Mouse (Mus musculus): ENCODE measurements around the gene Hoxd4. TPM values are rescaled to one million over a fixed set of nuclear protein-coding genes. Genes with fewer than 3 reads are reported as not detected.

Hoxd4 gene
- polyA plus RNA-seq, 1 experiment, result not detected

Small RNAs within 50 kb of the gene (microRNA-seq; reads per million reads assigned to microRNA genes)
- gene Gm44463 (ENCODE audit: borderline microRNAs expressed) (not detected), gene Mir10b (ENCODE audit: borderline microRNAs expressed) (0.36 reads per million)

Other genes starting within 250 kb of the Hoxd4 start
- gene Lnpk, start 132.5 kb upstream of the Hoxd4 start, polyA plus RNA-seq (2012; fragmentation: generic; extraction: Trizol), result 7.1 TPM
- gene Evx2, start 52.4 kb upstream of the Hoxd4 start, polyA plus RNA-seq (2012; fragmentation: generic; extraction: Trizol), result not detected
- not detected for gene Hoxd13, start 43.6 kb upstream of the Hoxd4 start, polyA plus RNA-seq (2012; fragmentation: generic; extraction: Trizol)
- not detected for gene Hoxd12, start 36.9 kb upstream of the Hoxd4 start, polyA plus RNA-seq (2012; fragmentation: generic; extraction: Trizol)
- gene Hoxd11, start 32.4 kb upstream of the Hoxd4 start, polyA plus RNA-seq (2012; fragmentation: generic; extraction: Trizol), result not detected
- not detected for gene Hoxd10, start 20.0 kb upstream of the Hoxd4 start, polyA plus RNA-seq (2012; fragmentation: generic; extraction: Trizol)
- gene Hoxd9, start 14.2 kb upstream of the Hoxd4 start, polyA plus RNA-seq (2012; fragmentation: generic; extraction: Trizol), result not detected
- gene Hoxd8, start 7.3 kb upstream of the Hoxd4 start, polyA plus RNA-seq (2012; fragmentation: generic; extraction: Trizol), result not detected
- not detected for gene Hoxd3, start within 50 bp of the Hoxd4 start, polyA plus RNA-seq (2012; fragmentation: generic; extraction: Trizol)
- gene Gm28230, start 14.8 kb downstream of the Hoxd4 start, polyA plus RNA-seq (2012; fragmentation: generic; extraction: Trizol), result not detected
- gene Hoxd1, start 51.1 kb downstream of the Hoxd4 start, polyA plus RNA-seq (2012; fragmentation: generic; extraction: Trizol), result not detected
- 30.2 TPM for gene Mtx2, start 113.9 kb downstream of the Hoxd4 start, polyA plus RNA-seq (2012; fragmentation: generic; extraction: Trizol)

Data from C2C12 (cell line).